Mouse (Mus musculus): ENCODE data around the gene Shc2. TPM values are rescaled to one million over a fixed set of nuclear protein-coding genes. Genes with fewer than 3 reads are reported as not detected.

Shc2 gene
- polyA plus RNA-seq, 1 experiment, result 54.9 TPM

DNA sequence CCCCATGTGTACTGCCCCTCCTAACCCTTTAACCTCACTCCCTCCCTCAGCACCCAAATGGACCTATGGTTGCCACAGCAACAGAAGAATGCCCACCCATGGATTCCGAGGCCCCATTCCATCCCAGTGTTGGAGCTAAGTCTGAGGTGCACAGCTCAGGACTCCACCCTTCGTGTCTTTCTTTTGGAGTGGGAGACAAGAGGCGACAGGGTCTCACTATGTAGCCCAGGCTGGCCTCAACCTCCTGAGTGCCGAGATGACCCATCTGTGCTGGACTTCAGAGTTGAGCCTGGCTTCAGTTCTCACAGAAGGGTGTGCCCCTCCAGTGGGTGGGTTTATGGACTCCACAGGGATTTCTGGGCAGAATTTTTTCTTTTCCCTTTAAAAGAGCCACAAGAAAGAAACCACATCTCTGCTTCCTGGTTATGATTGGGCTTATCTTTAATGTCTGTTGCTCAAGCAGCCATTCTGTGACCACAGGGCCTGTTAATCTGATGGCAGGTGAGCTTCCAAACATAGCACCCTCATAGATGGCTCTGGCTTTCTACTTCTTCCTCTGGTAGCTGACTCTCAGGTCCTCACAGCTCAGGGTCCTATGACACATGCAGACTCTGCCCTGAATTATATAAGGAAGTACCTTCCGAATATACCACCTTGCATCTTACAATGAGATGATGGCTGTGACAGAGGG, 50.5 kb downstream of the Shc2 start, which contains the start of gene Theg:
TSS of gene Theg (minus strand) at position 271 of the 691 bp plus-strand sequence.
- TF ChIP-seq CTCF (IDR thresholded peaks at IDR 0.05; ENCODE audit: borderline replicate concordance, extremely low read depth, insufficient read depth, insufficient read length), result no peak
- no peak for TF ChIP-seq POLR2A (IDR thresholded peaks at IDR 0.05; ENCODE audit: borderline replicate concordance, extremely low read depth, insufficient read depth, insufficient read length, poor library complexity, severe bottlenecking)
- DNase-seq (ENCODE audit: low read depth), result no peak

DNA sequence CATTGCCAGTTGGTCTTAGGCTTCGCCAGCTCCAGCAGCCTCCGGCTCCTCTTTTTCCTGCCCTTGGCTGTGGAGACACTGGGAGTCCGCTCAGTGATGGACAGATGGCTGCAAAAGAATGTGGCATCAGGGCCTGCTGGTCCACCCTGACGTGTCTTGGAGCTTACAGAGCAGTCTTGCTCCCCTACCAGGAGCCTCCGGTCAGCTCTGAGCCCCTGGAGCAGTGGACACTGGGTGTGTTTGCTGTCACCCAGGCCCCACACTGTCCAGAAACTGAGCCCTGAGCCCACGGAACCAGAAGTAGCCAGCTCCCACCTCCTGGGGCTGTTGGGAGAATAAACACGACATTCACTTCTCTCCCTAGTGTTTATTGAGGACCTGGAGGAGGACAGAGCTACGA, 51.5 kb downstream of the Shc2 start:
- TF ChIP-seq CTCF (IDR thresholded peaks at IDR 0.05; ENCODE audit: borderline replicate concordance, extremely low read depth, insufficient read depth, insufficient read length), result no peak
- no peak for TF ChIP-seq POLR2A (IDR thresholded peaks at IDR 0.05; ENCODE audit: borderline replicate concordance, extremely low read depth, insufficient read depth, insufficient read length, poor library complexity, severe bottlenecking)
- DNase-seq (ENCODE audit: low read depth), result no peak

DNA sequence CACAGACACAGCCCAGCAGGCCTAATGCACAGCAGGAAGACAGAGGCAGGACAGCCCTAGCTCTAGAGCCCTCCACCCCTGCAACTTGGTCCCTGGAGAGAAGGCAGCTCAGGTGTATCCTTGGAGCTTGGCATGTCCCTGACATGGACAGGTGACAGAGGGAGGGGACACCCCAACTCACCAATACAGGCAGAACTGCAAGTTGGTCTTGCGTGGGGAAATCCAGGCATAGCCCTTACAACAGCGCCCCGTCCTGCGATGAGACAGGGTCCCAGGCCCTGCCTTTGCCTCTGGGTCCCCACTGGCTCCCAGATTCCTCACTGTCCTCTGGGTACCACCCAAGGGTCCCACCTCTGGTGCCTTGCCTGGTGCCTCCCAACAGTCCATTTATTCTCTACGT, 52.0 kb downstream of the Shc2 start:
- no peak for DNase-seq (ENCODE audit: low read depth)
- TF ChIP-seq POLR2A (IDR thresholded peaks at IDR 0.05; ENCODE audit: borderline replicate concordance, extremely low read depth, insufficient read depth, insufficient read length, poor library complexity, severe bottlenecking), result no peak
- TF ChIP-seq CTCF (IDR thresholded peaks at IDR 0.05; ENCODE audit: borderline replicate concordance, extremely low read depth, insufficient read depth, insufficient read length), result no peak

DNA sequence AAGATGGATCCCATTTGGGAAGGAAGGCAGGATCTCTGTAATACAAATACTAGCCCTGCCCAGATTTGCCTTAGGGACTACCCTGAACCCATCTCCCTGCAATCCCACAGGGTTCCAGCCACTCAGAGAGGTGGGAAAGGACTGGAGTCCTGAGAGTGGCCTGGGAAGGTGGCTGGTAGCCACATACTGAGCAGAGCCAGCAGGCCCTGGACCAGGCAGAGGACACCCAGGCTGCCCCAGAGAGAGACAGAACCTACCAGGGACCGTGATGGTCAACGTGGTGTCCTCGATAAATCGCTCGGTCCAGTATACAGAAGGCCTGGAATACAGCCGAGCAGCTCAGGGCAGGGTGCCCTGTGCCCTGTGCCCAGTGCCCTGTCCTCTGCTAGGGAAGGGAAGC, 52.6 kb downstream of the Shc2 start:
- TF ChIP-seq POLR2A (IDR thresholded peaks at IDR 0.05; ENCODE audit: borderline replicate concordance, extremely low read depth, insufficient read depth, insufficient read length, poor library complexity, severe bottlenecking), result no peak
- no peak for DNase-seq (ENCODE audit: low read depth)

DNA sequence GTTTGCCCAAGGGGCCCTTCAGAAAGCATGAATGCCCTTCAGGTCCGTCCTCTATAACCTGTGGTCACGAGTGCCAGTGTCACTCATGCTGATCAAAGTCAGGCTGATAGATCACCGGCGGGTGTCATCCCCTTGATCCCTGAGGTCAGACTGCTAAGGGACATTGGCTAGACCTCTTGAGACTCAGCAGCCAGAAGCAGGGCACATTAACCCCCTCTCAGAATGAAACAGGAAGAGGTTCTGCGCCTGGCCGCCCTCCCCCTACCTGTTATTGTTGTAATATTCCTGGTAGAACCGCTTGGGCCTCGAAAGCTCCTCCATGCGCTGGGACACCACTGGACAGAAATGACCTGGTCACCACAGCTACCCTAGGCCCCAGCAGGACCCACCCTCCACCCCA, 53.3 kb downstream of the Shc2 start:
- TF ChIP-seq POLR2A (IDR thresholded peaks at IDR 0.05; ENCODE audit: borderline replicate concordance, extremely low read depth, insufficient read depth, insufficient read length, poor library complexity, severe bottlenecking), result no peak
- no peak for TF ChIP-seq CTCF (IDR thresholded peaks at IDR 0.05; ENCODE audit: borderline replicate concordance, extremely low read depth, insufficient read depth, insufficient read length)

DNA sequence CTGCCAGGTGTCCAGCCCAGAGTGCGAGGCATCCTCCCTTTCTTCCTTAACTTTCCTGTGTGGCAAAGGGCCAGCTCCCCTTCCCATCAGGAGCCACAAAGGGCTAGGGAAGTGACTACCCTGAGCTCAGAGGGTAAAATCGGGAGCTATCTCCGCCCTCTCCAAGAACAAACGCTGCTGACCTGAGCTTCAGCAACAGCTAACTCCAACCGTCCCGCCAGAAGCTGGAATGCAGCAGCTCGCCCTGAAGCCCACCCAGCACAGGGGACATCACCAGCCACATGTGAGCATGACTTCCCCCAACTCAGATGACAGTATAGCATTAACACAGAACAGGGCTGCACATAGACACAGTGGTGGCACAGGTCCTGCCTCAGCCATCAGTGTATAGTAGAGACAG, 53.7 kb downstream of the Shc2 start:
- TF ChIP-seq POLR2A (IDR thresholded peaks at IDR 0.05; ENCODE audit: borderline replicate concordance, extremely low read depth, insufficient read depth, insufficient read length, poor library complexity, severe bottlenecking) (no peak), CTCF (IDR thresholded peaks at IDR 0.05; ENCODE audit: borderline replicate concordance, extremely low read depth, insufficient read depth, insufficient read length) (no peak)

More for the DNA sequence above, 53.3 kb downstream of the Shc2 start:
- no peak for DNase-seq (ENCODE audit: low read depth)

DNA sequence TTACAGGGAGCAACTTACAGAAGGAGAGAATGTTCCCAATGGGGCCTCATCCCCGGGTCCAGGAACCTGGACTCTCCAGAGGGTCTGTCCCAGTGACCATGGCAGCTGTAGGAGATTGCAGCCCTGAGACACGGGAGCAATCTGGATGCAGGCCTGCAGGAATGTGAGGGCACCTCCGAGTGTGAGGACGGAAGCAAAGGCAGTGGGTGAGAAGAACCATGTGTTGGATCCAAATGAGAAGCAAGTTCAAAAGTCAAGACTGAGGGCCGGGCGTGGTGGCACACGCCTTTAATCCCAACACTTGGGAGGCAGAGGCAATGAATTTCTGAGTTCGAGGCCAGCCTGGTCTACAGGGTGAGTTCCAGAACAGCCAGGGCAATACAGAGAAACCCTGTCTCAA, 56.2 kb downstream of the Shc2 start:
- TF ChIP-seq POLR2A (IDR thresholded peaks at IDR 0.05; ENCODE audit: borderline replicate concordance, extremely low read depth, insufficient read depth, insufficient read length, poor library complexity, severe bottlenecking) (no peak), CTCF (IDR thresholded peaks at IDR 0.05; ENCODE audit: borderline replicate concordance, extremely low read depth, insufficient read depth, insufficient read length) (no peak)
- no peak for DNase-seq (ENCODE audit: low read depth)

More for the DNA sequence above, 53.7 kb downstream of the Shc2 start:
- DNase-seq (ENCODE audit: low read depth), result no peak

DNA sequence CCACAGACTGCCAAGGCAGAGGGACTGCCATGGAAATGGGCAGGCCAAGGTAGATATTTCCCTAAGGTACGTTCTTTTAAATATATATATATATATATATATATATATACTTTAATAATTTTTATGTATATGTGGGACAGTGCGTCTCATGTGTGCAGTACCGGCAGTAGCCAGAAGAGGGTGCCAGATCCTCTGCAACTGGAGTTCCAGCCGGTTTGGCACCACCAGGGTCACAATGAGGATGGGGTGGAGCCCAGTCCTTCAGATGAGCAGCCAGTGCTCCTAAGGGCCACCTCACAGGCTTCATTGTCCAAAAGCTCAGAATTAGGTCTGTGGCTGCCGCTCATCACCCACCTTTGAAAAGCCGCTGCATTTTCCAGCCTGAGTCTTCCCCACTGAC, 56.9 kb downstream of the Shc2 start:
- DNase-seq (ENCODE audit: low read depth), result peak; percentile 48
- TF ChIP-seq POLR2A (IDR thresholded peaks at IDR 0.05; ENCODE audit: borderline replicate concordance, extremely low read depth, insufficient read depth, insufficient read length, poor library complexity, severe bottlenecking) (no peak), CTCF (IDR thresholded peaks at IDR 0.05; ENCODE audit: borderline replicate concordance, extremely low read depth, insufficient read depth, insufficient read length) (peak; percentile 71; the same call in 1 of the 2 replicates)

DNA sequence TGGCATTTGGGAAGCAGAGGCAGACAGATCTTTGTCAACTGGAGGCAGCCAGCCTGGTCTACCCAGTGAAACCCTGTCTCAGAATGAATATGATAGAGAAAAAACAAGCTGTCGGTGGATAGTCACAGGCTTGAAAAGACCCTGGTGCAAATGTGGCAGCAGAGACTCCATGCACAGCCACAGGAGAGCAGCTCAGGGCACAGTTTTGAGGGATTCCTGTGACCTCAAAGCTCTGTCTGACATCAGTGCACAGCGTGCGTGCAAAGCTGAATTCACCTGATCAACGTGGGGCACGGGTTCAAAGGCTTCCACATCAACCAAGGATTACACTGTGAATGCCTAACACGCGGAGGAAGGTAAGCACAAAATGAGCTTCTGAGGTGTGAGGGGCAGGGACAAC, 57.4 kb downstream of the Shc2 start:
- no peak for DNase-seq (ENCODE audit: low read depth)
- TF ChIP-seq POLR2A (IDR thresholded peaks at IDR 0.05; ENCODE audit: borderline replicate concordance, extremely low read depth, insufficient read depth, insufficient read length, poor library complexity, severe bottlenecking), result no peak
- no peak for TF ChIP-seq CTCF (IDR thresholded peaks at IDR 0.05; ENCODE audit: borderline replicate concordance, extremely low read depth, insufficient read depth, insufficient read length)

DNA sequence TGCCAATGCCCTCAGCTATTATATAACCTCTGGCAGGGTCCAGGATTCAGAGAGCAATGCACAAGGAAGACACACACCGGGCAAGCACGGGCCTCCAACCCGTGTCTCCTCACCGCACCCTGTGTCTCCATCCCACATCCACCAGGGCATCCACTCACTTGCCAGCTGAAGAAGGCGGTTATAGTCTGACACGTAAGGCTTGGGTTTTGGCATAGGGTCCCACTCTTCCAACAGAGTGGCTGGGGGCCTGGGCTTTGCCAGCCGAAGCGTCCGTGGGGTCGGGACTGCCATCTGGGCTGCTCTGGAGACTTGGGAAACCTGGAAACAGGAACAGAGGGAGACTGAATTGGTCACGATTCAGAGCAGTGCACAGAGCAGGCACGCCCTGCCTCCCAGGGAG, 57.9 kb downstream of the Shc2 start:
- no peak for TF ChIP-seq CTCF (IDR thresholded peaks at IDR 0.05; ENCODE audit: borderline replicate concordance, extremely low read depth, insufficient read depth, insufficient read length)
- no peak for TF ChIP-seq POLR2A (IDR thresholded peaks at IDR 0.05; ENCODE audit: borderline replicate concordance, extremely low read depth, insufficient read depth, insufficient read length, poor library complexity, severe bottlenecking)
- DNase-seq (ENCODE audit: low read depth), result no peak

DNA sequence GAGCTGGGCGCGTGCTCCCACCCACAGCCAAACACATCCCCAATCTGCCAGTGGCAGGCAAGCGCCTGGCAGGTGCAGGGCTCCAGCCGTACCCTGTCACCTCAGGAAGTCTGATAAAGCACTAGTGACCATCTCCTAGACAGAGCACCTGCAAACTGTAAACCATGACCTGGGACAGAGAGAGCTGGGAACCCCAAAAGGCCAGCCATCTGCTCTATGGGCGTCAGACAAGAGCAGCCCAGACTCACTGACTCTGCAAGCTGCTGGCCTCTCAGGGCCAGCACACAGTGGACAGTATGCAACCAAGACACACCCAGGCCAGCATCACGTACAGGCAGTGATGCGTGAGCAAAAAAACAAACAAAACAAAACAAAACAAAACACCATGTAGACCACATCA, 58.8 kb downstream of the Shc2 start:
- DNase-seq (ENCODE audit: low read depth), result no peak
- no peak for TF ChIP-seq POLR2A (IDR thresholded peaks at IDR 0.05; ENCODE audit: borderline replicate concordance, extremely low read depth, insufficient read depth, insufficient read length, poor library complexity, severe bottlenecking)
- TF ChIP-seq CTCF (IDR thresholded peaks at IDR 0.05; ENCODE audit: borderline replicate concordance, extremely low read depth, insufficient read depth, insufficient read length), result no peak

DNA sequence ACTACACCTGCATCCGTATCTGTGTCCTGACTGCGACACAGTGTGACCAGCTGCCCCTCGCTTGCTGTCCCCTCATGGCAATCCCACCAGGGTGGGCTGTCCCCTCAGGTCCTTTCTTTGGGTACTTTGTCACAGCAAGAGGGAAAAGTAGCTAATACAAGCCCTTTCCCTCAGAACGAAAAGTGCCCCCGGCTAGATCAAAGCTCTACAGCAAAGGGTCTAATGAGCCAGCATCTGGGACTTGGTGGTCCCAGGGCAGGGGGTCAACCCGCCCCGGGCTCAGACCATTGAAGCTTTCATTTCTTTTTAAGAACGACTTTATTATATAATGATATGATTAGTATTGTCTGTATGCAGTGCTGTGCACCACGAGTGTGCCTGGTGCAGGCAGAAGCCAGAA, 59.4 kb downstream of the Shc2 start:
- no peak for TF ChIP-seq CTCF (IDR thresholded peaks at IDR 0.05; ENCODE audit: borderline replicate concordance, extremely low read depth, insufficient read depth, insufficient read length)
- no peak for TF ChIP-seq POLR2A (IDR thresholded peaks at IDR 0.05; ENCODE audit: borderline replicate concordance, extremely low read depth, insufficient read depth, insufficient read length, poor library complexity, severe bottlenecking)
- DNase-seq (ENCODE audit: low read depth), result no peak
